Comparison of ENCODE assay signal across 9 mouse cellular contexts in genomic region chr11:77446628-77447041, GRCm38 (mm10). TPM values are rescaled to one million over a fixed set of nuclear protein-coding genes. Genes with fewer than 3 reads are reported as not detected.
DNase-seq lines count a peak whose midpoint lies in the region; ATAC-seq and TF ChIP-seq lines count a peak whose summit lies in the region.
"Had no signal": no experiment of that assay in that cellular context is flagged by ENCODE, and none has a peak within 500 bp of the region (broad histone marks: within the 10 kb centered on the region; RNA-seq: fewer than 3 reads in every experiment).

No protein-coding gene starts in this region.

- no peaks in the 10 kb centered on the region for H3K27me3 ChIP-seq in hindbrain, embryonic 10.5 days (ENCODE audit: insufficient read depth, poor library complexity, severe bottlenecking)
- H3K27me3 ChIP-seq in hindbrain, embryonic 13.5 days: no peaks in the 10 kb centered on the region
- no peaks in the 10 kb centered on the region for H3K27me3 ChIP-seq in heart, embryonic 14.5 days (ENCODE audit: control insufficient read depth, insufficient read depth, low read length)
- H3K27me3 ChIP-seq: embryonic facial prominence, embryonic 13.5 days had no signal

- 68% methylated on average over 6 of the region's 6 CpGs for whole genome bisulfite sequencing in hindbrain, embryonic 10.5 days
- 68% methylated on average over 6 of the region's 6 CpGs for WGBS in hindbrain, embryonic 13.5 days
- 18% methylated on average over 6 of the region's 6 CpGs for WGBS in heart, embryonic 14.5 days
- 6% methylated on average over 6 of the region's 6 CpGs for WGBS in large intestine, adult 2 months

- no peak overlapping the region for H3K4me3 ChIP-seq in hindbrain, embryonic 10.5 days
- H3K4me3 ChIP-seq in hindbrain, embryonic 13.5 days: no peak overlapping the region
- H3K4me3 ChIP-seq in ES-E14 (ENCODE audit: insufficient read depth in 1 of 2, low read depth in 1 of 2, low read length in 2 of 2, poor library complexity in 1 of 2, severe bottlenecking in 1 of 2): no peak overlapping the region
- H3K4me3 ChIP-seq in heart, embryonic 14.5 days (ENCODE audit: control insufficient read depth in 1 of 2, insufficient read depth in 1 of 2, low read depth in 1 of 2, low read length in 2 of 2): no peak overlapping the region
- H3K4me3 ChIP-seq: embryonic facial prominence, embryonic 13.5 days had no signal

- in situ Hi-C loops in ES-E14 (cut with MboI; ENCODE audit: low sequenced_read_pairs in 2 of 2, unreplicated experiment in 2 of 2): no loop called here

- DNase-seq in hindbrain, embryonic 10.5 days (ENCODE audit: low spot score): peak; percentile 29
- DNase-seq in ES-E14 (ENCODE audit: low read depth, low spot score): no peak
- DNase-seq in cerebellum, adult 9-10 months: peak; percentile 81
- DNase-seq in large intestine, adult 2 months (ENCODE audit: low read depth, low spot score): peak; percentile 28
- DNase-seq in monocyte, adult 2 months (ENCODE audit: low read depth in 1 of 2, low spot score in 2 of 2): peak; percentile 18 to 31
- DNase-seq in urinary bladder, postnatal 25 days (ENCODE audit: low spot score): peak; percentile 31

- no peak for ATAC-seq in hindbrain, embryonic 13.5 days (ENCODE audit: low FRiP score)
- peak; percentile 74 for ATAC-seq in heart, embryonic 14.5 days (ENCODE audit: insufficient number of reproducible peaks, insufficient read depth, low FRiP score, low read depth)

- no peak overlapping the region for H3K4me2 ChIP-seq in hindbrain, embryonic 13.5 days
- no peak overlapping the region for H3K4me2 ChIP-seq in heart, embryonic 14.5 days (ENCODE audit: low read length)
- H3K4me2 ChIP-seq: embryonic facial prominence, embryonic 13.5 days had no signal

- H3K27ac ChIP-seq in hindbrain, embryonic 10.5 days: no peak overlapping the region
- no peak overlapping the region for H3K27ac ChIP-seq in hindbrain, embryonic 13.5 days
- H3K27ac ChIP-seq in ES-E14 (ENCODE audit: insufficient read depth, low read depth, low read length, poor library complexity, severe bottlenecking): no peak overlapping the region
- peak overlapping the region in 1 of 2 experiments; percentile 10; a peak in 2 of 4 replicates for H3K27ac ChIP-seq in heart, embryonic 14.5 days (replicated peaks in 1 of 2; ENCODE audit: control insufficient read depth in 1 of 2, insufficient read depth in 1 of 2, low read depth in 2 of 2, low read length in 2 of 2)
- H3K27ac ChIP-seq: embryonic facial prominence, embryonic 13.5 days had no signal

- peaks cover 43% of the 10 kb centered on the region for H3K36me3 ChIP-seq in hindbrain, embryonic 10.5 days
- H3K36me3 ChIP-seq in hindbrain, embryonic 13.5 days: peaks cover 44% of the 10 kb centered on the region
- H3K36me3 ChIP-seq in ES-E14 (ENCODE audit: control insufficient read depth, insufficient read depth, low read length, poor library complexity, severe bottlenecking): 0 out of 2 replicates have a peak, but pooled peaks cover 3% of the 10 kb centered on the region
- peaks cover 77% of the 10 kb centered on the region for H3K36me3 ChIP-seq in heart, embryonic 14.5 days (ENCODE audit: control insufficient read depth, insufficient read depth, low read length)

- H3K9ac ChIP-seq in hindbrain, embryonic 13.5 days: no peak overlapping the region
- H3K9ac ChIP-seq in ES-E14 (ENCODE audit: insufficient read depth, low read depth, low read length, poor library complexity, severe bottlenecking): 0 out of 2 replicates have a peak overlapping the region, but pooled peaks have one; percentile 13
- H3K9ac ChIP-seq in heart, embryonic 14.5 days (ENCODE audit: low read length): no peak overlapping the region
- H3K9ac ChIP-seq: embryonic facial prominence, embryonic 13.5 days had no signal

- H3K9me3 ChIP-seq in hindbrain, embryonic 10.5 days: no peaks in the 10 kb centered on the region
- H3K9me3 ChIP-seq in hindbrain, embryonic 13.5 days: no peaks in the 10 kb centered on the region
- H3K9me3 ChIP-seq in ES-E14 (ENCODE audit: control insufficient read depth, insufficient read depth, low read depth, low read length): no peaks in the 10 kb centered on the region
- no peaks in the 10 kb centered on the region for H3K9me3 ChIP-seq in heart, embryonic 14.5 days (ENCODE audit: control insufficient read depth, low read length)
- H3K9me3 ChIP-seq: embryonic facial prominence, embryonic 13.5 days had no signal

- no peaks in the 10 kb centered on the region for H3K4me1 ChIP-seq in hindbrain, embryonic 10.5 days (replicated peaks)
- no peaks in the 10 kb centered on the region for H3K4me1 ChIP-seq in hindbrain, embryonic 13.5 days (replicated peaks)
- H3K4me1 ChIP-seq in ES-E14 (ENCODE audit: control insufficient read depth in 2 of 2, insufficient read depth in 2 of 2, low read length in 2 of 2, poor library complexity in 1 of 2): peaks cover 0 to 5% of the 10 kb centered on the region in 2 experiments; a peak in 1 of 4 replicates
- peaks cover 0 to 27% of the 10 kb centered on the region in 2 experiments for H3K4me1 ChIP-seq in heart, embryonic 14.5 days (ENCODE audit: control insufficient read depth in 2 of 2, insufficient read depth in 2 of 2, low read length in 2 of 2)
- H3K4me1 ChIP-seq: embryonic facial prominence, embryonic 13.5 days had no signal

TF ChIP-seq in ES-E14, 5 proteins besides CTCF, POLR2A, EP300 and RAD21:
- TF ChIP-seq ZNF384 (IDR thresholded peaks at IDR 0.05; ENCODE audit: low read depth, low read length) (no peak), CHD2 (IDR thresholded peaks at IDR 0.05; ENCODE audit: low read depth, low read length) (no peak), ZC3H11A (IDR thresholded peaks at IDR 0.05; ENCODE audit: borderline replicate concordance, low read depth, low read length) (0 out of 2 replicates have a peak, but pooled peaks have one; percentile 16), MAFK (IDR thresholded peaks at IDR 0.05; ENCODE audit: insufficient read depth, low read depth, low read length) (no peak)

RNA-seq across cellular contexts. Expression of gene Coro6, which starts 15.6 kb away (rescaled TPM):
- polyA plus RNA-seq in hindbrain, embryonic 10.5 days (2016; fragmentation: Nextera tagmentation; extraction: Ambion mirVana): 0.05 and 0.16 TPM in 2 replicates
- 0.12 and 0.19 TPM in 2 replicates for polyA plus RNA-seq in hindbrain, embryonic 13.5 days (2015; fragmentation: Nextera tagmentation; extraction: Ambion mirVana)
- 0.48 and 0.80 TPM in 2 replicates for total RNA-seq in ES-E14 (2012; rRNA removed)
- 55.5 and 59.6 TPM in 2 replicates for polyA plus RNA-seq in heart, embryonic 14.5 days (2014; fragmentation: Nextera tagmentation; extraction: Ambion mirVana)
- 0.42 and 0.97 TPM in 2 replicates for polyA plus RNA-seq in large intestine, adult 2 months (2012; rRNA removed)

RNA-seq across cellular contexts. Expression of gene Ankrd13b, which starts 42.8 kb away (rescaled TPM):
- 11.1 and 16.7 TPM in 2 replicates for polyA plus RNA-seq in hindbrain, embryonic 10.5 days (2016; fragmentation: Nextera tagmentation; extraction: Ambion mirVana)
- 29.4 and 31.0 TPM in 2 replicates for polyA plus RNA-seq in hindbrain, embryonic 13.5 days (2015; fragmentation: Nextera tagmentation; extraction: Ambion mirVana)
- 7.0 and 10.7 TPM in 2 replicates for total RNA-seq in ES-E14 (2012; rRNA removed)
- 5.1 and 5.2 TPM in 2 replicates for polyA plus RNA-seq in heart, embryonic 14.5 days (2014; fragmentation: Nextera tagmentation; extraction: Ambion mirVana)
- polyA plus RNA-seq in large intestine, adult 2 months (2012; rRNA removed): 15.1 and 17.8 TPM in 2 replicates

RNA-seq across cellular contexts. Expression of gene Git1, which starts 46.7 kb away (rescaled TPM):
- 14.2 and 14.8 TPM in 2 replicates for polyA plus RNA-seq in hindbrain, embryonic 10.5 days (2016; fragmentation: Nextera tagmentation; extraction: Ambion mirVana)
- polyA plus RNA-seq in hindbrain, embryonic 13.5 days (2015; fragmentation: Nextera tagmentation; extraction: Ambion mirVana): 14.3 and 15.1 TPM in 2 replicates
- 43.1 and 55.2 TPM in 2 replicates for total RNA-seq in ES-E14 (2012; rRNA removed)
- 13.6 and 15.2 TPM in 2 replicates for polyA plus RNA-seq in heart, embryonic 14.5 days (2014; fragmentation: Nextera tagmentation; extraction: Ambion mirVana)
- 56.9 and 73.4 TPM in 2 replicates for polyA plus RNA-seq in large intestine, adult 2 months (2012; rRNA removed)

Comparison
In these comparisons a context has a peak if more than half of its experiments do, and no peak if none do; other contexts are left out.
1. RNA of gene Coro6, which starts 15.6 kb away (polyA plus RNA-seq): 55.5 to 59.6 TPM in heart, embryonic 14.5 days; 0.42 to 0.97 TPM in large intestine, adult 2 months, 0.05 to 0.16 TPM in hindbrain, embryonic 10.5 days and 0.12 to 0.19 TPM in hindbrain, embryonic 13.5 days; every median in the first group is over 10 times any median in the second.